Mouse (Mus musculus): ENCODE measurements around the gene Pex5l. TPM values are rescaled to one million over a fixed set of nuclear protein-coding genes. Genes with fewer than 3 reads are reported as not detected.

Gene Pex5l
- polyA plus RNA-seq, 1 experiment = 2.4 TPM

DNA sequence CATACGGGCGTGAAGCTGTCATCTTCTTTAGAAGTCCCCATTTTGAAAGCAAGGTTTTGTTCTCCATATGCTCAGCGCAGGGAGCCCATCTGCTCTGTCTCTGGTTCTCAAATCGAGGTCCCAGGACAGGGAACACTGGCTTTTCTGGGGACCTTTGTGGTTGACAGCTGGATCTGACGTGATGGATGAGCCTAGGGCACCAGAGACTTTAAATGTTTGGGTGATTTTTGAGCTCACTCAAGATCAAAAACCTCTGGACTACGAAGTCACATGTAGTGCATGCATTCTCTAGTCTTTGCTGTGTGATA is 98.3 kb downstream of the Pex5l start:
- Histone ChIP-seq H3K27ac (ENCODE audit: insufficient read depth, low read length) (no peak overlapping the region), H3K27me3 (ENCODE audit: control insufficient read depth, insufficient read depth, low read length) (no peaks in the 10 kb centered on the region), H3K4me3 (ENCODE audit: extremely low read depth, insufficient read depth, insufficient read length) (no peak overlapping the region), H3K36me3 (ENCODE audit: control insufficient read depth, insufficient read depth, low read length) (no peaks in the 10 kb centered on the region), H3K4me1 (ENCODE audit: control insufficient read depth, insufficient read depth, insufficient read length) (no peaks in the 10 kb centered on the region)
- WGBS = 83% methylated on average over 6 of the region's 6 CpGs
- DNase-seq (ENCODE audit: low read depth in 1 of 2, low spot score in 2 of 2) = no peak
- no peak for TF ChIP-seq POLR2A (IDR thresholded peaks at IDR 0.05; ENCODE audit: low read depth, low read length)
- no peak for TF ChIP-seq CTCF (IDR thresholded peaks at IDR 0.05; ENCODE audit: extremely low read depth, insufficient read depth, insufficient read length, insufficient replicate concordance)

DNA sequence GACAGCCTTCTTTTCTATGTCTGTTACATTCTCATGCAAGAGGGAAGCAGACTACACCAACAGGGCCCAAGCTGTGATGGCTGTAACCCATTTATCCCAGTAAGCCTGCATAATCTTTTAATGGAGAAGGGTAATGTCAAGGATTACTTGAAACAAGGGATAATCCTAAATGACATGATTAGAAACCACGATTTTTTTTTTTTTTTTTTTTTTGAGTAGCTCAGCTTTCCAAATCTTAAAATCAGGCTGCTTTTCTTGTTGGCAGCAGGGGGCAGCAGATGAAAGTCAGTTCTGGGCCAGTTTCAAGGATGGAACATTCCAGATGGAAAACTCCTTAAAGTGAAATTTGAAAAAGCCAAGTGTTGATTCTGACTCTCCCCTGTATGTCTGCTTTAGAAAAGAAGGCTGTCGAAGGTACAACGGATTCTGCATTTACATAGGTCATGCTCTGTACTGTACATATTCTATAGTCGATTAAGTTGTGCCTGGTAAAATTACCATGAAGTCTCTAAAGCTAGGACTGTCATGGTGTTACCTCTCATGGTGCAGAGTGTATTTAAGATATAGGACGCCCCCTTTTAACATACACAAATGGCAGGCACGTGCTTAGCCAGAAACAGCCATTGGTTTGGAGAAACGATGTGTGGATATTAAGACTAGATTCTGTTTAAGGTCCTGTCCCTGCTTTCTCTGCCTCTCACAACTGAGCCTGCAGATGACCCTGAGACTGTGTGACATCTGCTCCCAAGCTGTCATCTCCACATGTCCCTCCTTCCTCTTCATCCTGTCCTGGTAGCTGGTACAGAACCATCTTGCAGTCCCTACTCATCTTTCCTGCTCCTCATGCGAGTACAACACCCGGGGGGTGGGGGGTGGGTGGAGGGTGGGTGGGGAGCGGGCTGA is 98.9 kb downstream of the Pex5l start:
- H3K27me3 ChIP-seq (ENCODE audit: control insufficient read depth, insufficient read depth, low read length) = no peaks in the 10 kb centered on the region
- no peak for TF ChIP-seq POLR2A (IDR thresholded peaks at IDR 0.05; ENCODE audit: low read depth, low read length)
- no peak for TF ChIP-seq CTCF (IDR thresholded peaks at IDR 0.05; ENCODE audit: extremely low read depth, insufficient read depth, insufficient read length, insufficient replicate concordance)
- no peak overlapping the region for H3K4me3 ChIP-seq (ENCODE audit: extremely low read depth, insufficient read depth, insufficient read length)
- no peaks in the 10 kb centered on the region for H3K4me1 ChIP-seq (ENCODE audit: control insufficient read depth, insufficient read depth, insufficient read length)
- H3K36me3 ChIP-seq (ENCODE audit: control insufficient read depth, insufficient read depth, low read length) = no peaks in the 10 kb centered on the region
- WGBS = 79% methylated on average over 10 of the region's 10 CpGs
- no peak for DNase-seq (ENCODE audit: low read depth in 1 of 2, low spot score in 2 of 2)
- H3K27ac ChIP-seq (ENCODE audit: insufficient read depth, low read length) = no peak overlapping the region

DNA sequence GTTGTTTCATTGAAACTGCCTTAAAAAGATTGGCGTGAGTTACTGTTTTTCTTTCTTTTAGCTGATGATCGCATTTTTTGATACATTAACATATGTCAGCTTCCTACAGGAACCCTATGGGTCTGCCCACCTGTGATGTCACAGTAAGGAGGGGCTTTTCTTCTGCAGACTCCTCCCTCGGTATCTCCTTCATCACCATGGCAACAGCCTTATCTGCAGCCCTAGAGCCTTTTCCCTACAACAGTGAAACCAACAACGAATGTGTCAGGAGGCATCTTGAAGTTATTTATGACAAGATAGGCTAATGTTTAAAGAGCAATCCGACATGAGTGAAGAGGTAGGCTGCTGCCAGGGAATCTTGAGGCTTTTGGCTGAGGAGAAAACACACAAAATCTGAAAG is 118.5 kb downstream of the Pex5l start:
- Histone ChIP-seq H3K27ac (ENCODE audit: insufficient read depth, low read length) (no peak overlapping the region), H3K4me3 (ENCODE audit: extremely low read depth, insufficient read depth, insufficient read length) (no peak overlapping the region), H3K36me3 (ENCODE audit: control insufficient read depth, insufficient read depth, low read length) (no peaks in the 10 kb centered on the region), H3K27me3 (ENCODE audit: control insufficient read depth, insufficient read depth, low read length) (no peaks in the 10 kb centered on the region), H3K4me1 (ENCODE audit: control insufficient read depth, insufficient read depth, insufficient read length) (no peaks in the 10 kb centered on the region)
- no peak for DNase-seq (ENCODE audit: low read depth in 1 of 2, low spot score in 2 of 2)
- WGBS = 58% methylated on average over 5 of the region's 5 CpGs
- no peak for TF ChIP-seq CTCF (IDR thresholded peaks at IDR 0.05; ENCODE audit: extremely low read depth, insufficient read depth, insufficient read length, insufficient replicate concordance)
- TF ChIP-seq POLR2A (IDR thresholded peaks at IDR 0.05; ENCODE audit: low read depth, low read length) = no peak

DNA sequence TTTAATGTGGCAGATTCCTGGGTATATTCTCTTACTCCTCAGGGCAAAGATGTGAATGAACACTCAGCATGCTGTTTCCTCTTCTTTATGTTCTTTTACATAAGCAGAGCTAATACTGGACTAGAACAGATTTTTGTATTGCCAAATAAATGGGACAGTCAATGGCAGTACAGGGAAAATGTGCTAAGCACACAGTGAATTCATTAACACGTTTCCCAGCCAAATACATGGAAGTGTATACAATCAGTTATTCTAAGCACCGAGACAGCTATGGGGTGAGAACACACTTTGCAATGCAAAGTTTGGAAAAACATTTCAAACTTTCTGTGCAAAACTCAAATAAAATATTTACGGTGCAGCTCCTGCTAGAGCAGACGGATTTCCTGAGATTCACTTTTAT is 139.1 kb downstream of the Pex5l start:
- Histone ChIP-seq H3K4me1 (ENCODE audit: control insufficient read depth, insufficient read depth, insufficient read length) (no peaks in the 10 kb centered on the region), H3K27me3 (ENCODE audit: control insufficient read depth, insufficient read depth, low read length) (no peaks in the 10 kb centered on the region), H3K27ac (ENCODE audit: insufficient read depth, low read length) (no peak overlapping the region), H3K4me3 (ENCODE audit: extremely low read depth, insufficient read depth, insufficient read length) (no peak overlapping the region), H3K36me3 (ENCODE audit: control insufficient read depth, insufficient read depth, low read length) (no peaks in the 10 kb centered on the region)
- DNase-seq (ENCODE audit: low read depth in 1 of 2, low spot score in 2 of 2) = no peak
- TF ChIP-seq CTCF (IDR thresholded peaks at IDR 0.05; ENCODE audit: extremely low read depth, insufficient read depth, insufficient read length, insufficient replicate concordance) (no peak), POLR2A (IDR thresholded peaks at IDR 0.05; ENCODE audit: low read depth, low read length) (no peak)
- WGBS = 65% methylated on average over 4 of the region's 4 CpGs

DNA sequence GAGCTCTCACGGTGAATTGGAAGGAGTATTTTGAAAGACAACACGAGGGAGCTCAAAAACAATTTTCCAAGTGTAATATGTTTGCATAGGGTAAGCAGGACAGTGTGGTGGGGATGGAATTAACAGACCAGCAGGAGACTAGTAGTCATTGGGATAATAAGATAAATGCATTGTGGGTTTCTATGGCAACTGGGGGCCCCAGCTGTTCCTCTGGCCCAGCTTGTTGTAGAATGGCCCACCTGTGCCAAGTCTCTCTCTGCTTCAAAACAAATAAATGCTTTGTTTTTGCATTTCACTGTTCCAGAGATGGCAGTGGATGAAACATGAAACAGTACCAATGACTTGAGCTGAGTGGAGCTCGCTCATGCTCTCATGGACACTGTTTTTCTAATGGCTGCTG is 141.3 kb downstream of the Pex5l start:
- H3K4me1 ChIP-seq (ENCODE audit: control insufficient read depth, insufficient read depth, insufficient read length) = no peaks in the 10 kb centered on the region
- H3K27me3 ChIP-seq (ENCODE audit: control insufficient read depth, insufficient read depth, low read length) = no peaks in the 10 kb centered on the region
- H3K27ac ChIP-seq (ENCODE audit: insufficient read depth, low read length) = no peak overlapping the region
- no peak overlapping the region for H3K4me3 ChIP-seq (ENCODE audit: extremely low read depth, insufficient read depth, insufficient read length)
- no peak for DNase-seq (ENCODE audit: low read depth in 1 of 2, low spot score in 2 of 2)
- TF ChIP-seq CTCF (IDR thresholded peaks at IDR 0.05; ENCODE audit: extremely low read depth, insufficient read depth, insufficient read length, insufficient replicate concordance) (no peak), POLR2A (IDR thresholded peaks at IDR 0.05; ENCODE audit: low read depth, low read length) (no peak)
- WGBS = 89% methylated on average over 3 of the region's 3 CpGs
- no peaks in the 10 kb centered on the region for H3K36me3 ChIP-seq (ENCODE audit: control insufficient read depth, insufficient read depth, low read length)

DNA sequence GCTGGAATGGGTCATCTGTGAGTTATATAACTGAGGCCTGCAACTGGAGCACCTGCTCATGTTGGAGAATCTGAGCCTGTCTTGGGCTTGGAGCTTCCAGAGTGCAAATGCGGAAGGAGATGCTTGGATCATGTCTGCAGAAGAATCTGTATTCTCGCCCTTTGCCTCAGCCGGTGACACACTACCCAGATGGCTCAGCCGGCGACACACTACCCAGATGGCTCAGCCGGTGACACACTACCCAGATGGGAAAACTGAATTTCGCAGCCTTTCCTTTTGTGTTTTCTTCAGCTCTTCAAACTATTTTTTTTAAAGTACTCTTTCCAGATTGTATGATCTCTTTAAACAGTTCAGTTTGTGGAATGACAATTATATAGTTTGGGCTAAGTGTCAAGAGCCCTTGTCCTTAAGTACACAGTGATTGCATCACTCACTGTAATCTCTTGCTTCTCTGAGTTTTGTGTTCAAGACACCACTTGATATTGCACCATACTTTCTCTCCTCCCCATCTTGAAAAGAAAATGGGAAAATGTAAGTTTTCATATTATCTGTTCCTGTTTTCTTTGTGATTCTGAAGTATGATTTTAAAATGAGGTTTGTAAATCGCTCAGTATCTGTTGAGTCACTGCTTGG is 142.5 kb downstream of the Pex5l start:
- WGBS = 84% methylated on average over 8 of the region's 8 CpGs
- H3K27ac ChIP-seq (ENCODE audit: insufficient read depth, low read length) = no peak overlapping the region
- H3K27me3 ChIP-seq (ENCODE audit: control insufficient read depth, insufficient read depth, low read length) = no peaks in the 10 kb centered on the region
- no peak for TF ChIP-seq CTCF (IDR thresholded peaks at IDR 0.05; ENCODE audit: extremely low read depth, insufficient read depth, insufficient read length, insufficient replicate concordance)
- TF ChIP-seq POLR2A (IDR thresholded peaks at IDR 0.05; ENCODE audit: low read depth, low read length) = no peak
- no peak overlapping the region for H3K4me3 ChIP-seq (ENCODE audit: extremely low read depth, insufficient read depth, insufficient read length)
- H3K4me1 ChIP-seq (ENCODE audit: control insufficient read depth, insufficient read depth, insufficient read length) = no peaks in the 10 kb centered on the region
- no peaks in the 10 kb centered on the region for H3K36me3 ChIP-seq (ENCODE audit: control insufficient read depth, insufficient read depth, low read length)
- DNase-seq (ENCODE audit: low read depth in 1 of 2, low spot score in 2 of 2) = no peak
